Mouse (Mus musculus) megakaryocyte, embryonic 14.5 days (primary cell): Measurements from ENCODE around the gene Slc5a11.

Experiments used
- FLI1 ChIP-seq: IDR thresholded peaks from 2 replicates; pipeline ENCODE4 v1.6.1; 2012; ENCODE audit warnings: low read length, inconsistent platforms, mixed read lengths
- GATA1 ChIP-seq: IDR thresholded peaks from 3 replicates; pipeline ENCODE4 v1.6.1; 2012; ENCODE audit warnings: mixed read lengths, low read length, inconsistent platforms, borderline replicate concordance

- TF ChIP-seq GATA1 (no peak), FLI1 (no peak)
Measured at GRCm38 (mm10) chr7:123193201-123193600, 21.4 kb upstream of the Slc5a11 start.
